Mouse (Mus musculus) gastrocnemius, adult 8-10 months (tissue): ENCODE measurements at regions not wholly inside any gene's neighbourhood (a gene's known extent, or its start where the extent isn't known, plus 50 kb on each side); places are given as distances from the start of the nearest gene placed in this dataset.
"Not testable (repeated sequence)": the region's sequence is repeated elsewhere in the genome, so short reads cannot be mapped to it uniquely, and the experiment has no call there.

ENCODE experiments used
- DNase-seq, 2 experiments: peaks; one replicate each; pipeline ENCODE4 v3.0.0; 2022; ENCODE audit warnings: low spot score in 2 of 2

- no peak for DNase-seq
Observed at GRCm38 (mm10) chr10:111354607-111355006, 56.1 kb downstream of the Bbs10 start.

GRCm38 (mm10) chr10:111358340-111358739 lies 59.9 kb downstream of the Bbs10 start:
- DNase-seq = not testable (repeated sequence)

GRCm38 (mm10) chr10:111361749-111362435 lies 63.4 kb downstream of the Bbs10 start:
- no peak for DNase-seq

DNA sequence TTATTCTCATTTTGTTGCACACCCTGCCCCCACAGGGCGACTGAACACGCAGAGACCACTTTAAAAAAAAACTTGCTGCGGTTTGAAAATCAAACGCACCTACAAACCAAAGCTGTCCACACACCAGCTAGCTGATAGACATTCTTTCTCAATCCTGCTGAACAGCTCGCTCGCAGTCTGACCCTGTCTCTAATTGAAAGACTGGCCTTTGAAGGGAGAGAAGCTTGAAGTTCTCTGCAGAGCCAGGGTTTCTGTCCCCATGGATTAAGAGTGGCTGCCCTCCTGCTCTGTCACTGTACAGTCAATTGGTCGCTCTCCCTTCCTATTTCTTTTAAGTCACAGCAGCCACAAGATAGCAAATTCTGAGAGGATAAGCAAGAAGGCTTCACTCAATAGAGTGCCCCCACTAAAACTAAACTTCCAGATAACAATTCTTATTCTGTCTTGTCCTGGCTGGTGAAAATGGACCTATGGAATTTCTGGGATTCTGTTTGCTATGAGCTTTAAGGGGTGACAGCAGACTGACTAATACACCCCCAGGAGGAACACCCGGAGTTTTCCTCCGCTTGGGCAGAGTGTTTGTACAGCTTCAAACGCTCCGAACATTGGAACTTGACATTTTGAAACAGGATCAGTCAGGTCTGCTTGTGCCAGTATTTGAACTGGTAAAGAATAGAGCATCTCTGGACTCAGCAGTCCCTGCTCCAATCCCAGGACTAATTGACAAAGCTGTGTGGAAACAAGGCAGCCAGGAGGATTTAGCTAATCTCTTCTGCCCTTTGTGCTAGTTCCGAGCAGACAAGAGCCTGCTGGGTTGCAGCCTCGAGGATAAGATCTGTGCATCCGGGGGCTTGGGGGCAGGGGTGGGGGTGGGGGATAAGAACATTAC lies 65.5 kb downstream of the Bbs10 start:
- no peak for DNase-seq

DNA sequence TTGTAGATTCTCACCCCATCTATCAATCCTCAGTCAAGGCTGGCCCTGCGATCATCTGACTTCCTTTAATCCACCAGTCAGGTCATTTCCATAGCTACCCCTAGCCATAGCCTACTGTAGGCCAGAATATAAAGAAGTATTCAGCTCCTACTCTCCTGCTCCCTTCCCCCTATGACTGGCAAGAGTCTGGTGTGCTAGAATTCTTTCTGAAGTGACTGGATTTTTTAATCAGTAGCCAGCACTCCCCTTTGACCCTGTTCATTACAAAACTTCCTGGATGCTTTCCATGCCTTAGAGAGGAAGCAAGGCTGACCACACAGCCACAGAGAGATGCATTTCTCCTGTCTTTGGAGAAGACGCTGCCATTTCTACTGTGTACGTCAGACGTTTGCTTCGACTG lies 66.5 kb downstream of the Bbs10 start:
- DNase-seq = no peak

DNA sequence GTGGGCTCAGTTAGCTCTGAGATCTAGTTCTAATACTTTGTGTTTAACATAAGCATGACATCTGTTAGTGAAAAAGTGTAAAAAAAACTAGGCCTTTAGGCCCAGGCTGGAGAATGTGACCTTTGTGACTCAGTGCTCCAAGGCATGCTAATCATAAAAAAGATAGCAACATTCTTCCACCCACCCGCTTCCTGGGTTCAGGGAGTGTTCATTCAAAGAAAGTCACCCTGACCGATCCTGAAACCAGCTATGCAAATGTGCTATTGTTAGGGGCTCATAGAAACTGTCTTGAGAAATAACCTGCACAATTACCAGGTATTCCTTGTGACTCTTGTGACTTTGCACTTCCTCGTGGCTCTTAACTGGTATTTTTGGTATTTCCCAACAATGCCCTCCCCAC lies 70.6 kb downstream of the Bbs10 start:
- not testable (repeated sequence) for DNase-seq

- DNase-seq = no peak
Observed at GRCm38 (mm10) chr10:111378047-111378618, 79.7 kb downstream of the Bbs10 start.

DNA sequence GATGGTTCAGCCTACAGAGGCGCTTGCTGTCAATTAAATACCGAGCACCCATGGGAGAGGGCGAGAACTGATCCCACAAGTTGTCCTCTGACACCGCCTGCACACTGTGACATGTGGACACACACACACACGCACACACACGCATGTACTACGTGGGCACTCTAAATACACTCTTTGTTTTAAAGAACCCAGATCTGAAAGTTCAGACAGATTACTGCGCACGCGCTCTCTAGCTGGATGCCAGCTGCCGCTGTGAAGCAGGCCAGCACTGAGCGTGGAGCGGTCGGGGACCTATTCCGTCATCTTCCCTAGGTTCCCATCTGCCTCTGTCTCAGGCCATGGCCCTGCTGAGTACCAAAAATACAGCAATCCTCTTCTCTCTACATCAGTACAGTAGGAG lies 83.2 kb downstream of the Bbs10 start:
- DNase-seq = no peak

GRCm38 (mm10) chr10:111382206-111382930 lies 83.9 kb downstream of the Bbs10 start:
- DNase-seq = no peak

DNA sequence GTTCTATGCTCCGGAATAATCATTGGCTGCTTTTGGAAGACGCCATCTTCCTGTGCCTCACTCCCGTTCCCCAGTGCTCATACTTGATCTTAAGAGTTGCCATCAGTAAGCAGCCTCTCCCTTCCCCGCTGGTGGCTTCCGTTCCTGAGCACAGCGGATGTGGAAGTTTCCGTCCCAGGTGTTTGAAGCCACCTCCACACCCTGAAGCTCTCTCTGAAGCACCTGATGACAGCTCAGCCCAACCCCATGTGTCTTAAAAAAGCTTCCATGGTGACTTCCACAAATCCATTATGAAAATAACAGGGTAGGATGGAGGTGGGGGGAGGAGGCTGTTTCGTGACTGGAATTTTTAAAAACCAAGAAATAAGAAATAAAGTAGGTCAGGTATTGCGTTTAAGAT lies 87.1 kb downstream of the Bbs10 start:
- DNase-seq = no peak

GRCm38 (mm10) chr10:111387869-111388538 lies 85.0 kb upstream of the Nap1l1 start:
- DNase-seq = no peak

- no peak for DNase-seq
Observed at GRCm38 (mm10) chr10:111388545-111389320, 84.3 kb upstream of the Nap1l1 start.

GRCm38 (mm10) chr10:111389890-111390289 lies 83.1 kb upstream of the Nap1l1 start:
- DNase-seq = peak; percentile 60 to 74

- no peak for DNase-seq
Observed at GRCm38 (mm10) chr10:111394421-111394820, 78.6 kb upstream of the Nap1l1 start.

DNA sequence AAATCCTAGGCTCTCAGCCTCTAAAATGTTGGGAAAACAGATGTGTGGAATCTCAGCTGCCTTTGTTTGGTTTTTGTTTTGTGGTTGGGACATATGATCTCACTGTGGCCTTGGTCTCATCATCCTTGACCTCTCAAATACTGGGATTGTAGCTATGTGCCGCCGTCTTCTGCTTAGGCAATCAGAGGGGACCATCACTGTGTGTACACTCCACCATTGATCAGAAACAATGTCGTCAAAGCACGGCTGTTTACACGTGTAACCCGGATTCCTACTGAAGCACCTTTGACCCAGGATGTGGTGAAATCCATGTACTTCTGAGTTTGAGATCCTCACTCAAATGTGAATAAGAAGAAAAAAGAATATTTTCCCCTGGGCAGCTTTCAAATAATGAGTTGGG lies 68.0 kb upstream of the Nap1l1 start:
- DNase-seq = no peak

DNA sequence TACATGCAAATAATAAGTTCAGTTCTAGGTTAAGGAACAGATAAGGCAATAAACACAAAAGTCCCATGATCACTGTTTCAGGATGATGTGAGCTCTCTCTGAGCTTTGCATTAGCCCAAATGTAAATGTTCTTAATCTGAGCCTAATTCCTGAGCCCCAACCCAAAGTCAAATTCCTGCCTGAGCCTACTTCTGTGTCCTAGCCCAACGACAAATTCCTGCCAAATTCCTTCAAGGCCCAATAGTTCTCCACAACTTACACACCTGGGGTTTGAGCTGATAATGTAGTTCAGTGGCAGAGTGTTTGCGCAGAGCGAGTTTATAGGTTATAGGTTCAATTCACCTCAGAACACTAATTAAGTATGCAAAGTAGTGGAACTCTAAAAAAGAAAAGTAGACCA lies 64.1 kb upstream of the Nap1l1 start:
- no peak for DNase-seq

- no peak for DNase-seq
Observed at GRCm38 (mm10) chr10:111409497-111409896, 63.5 kb upstream of the Nap1l1 start.

GRCm38 (mm10) chr10:111410121-111410520 lies 62.9 kb upstream of the Nap1l1 start:
- no peak for DNase-seq

GRCm38 (mm10) chr10:111411533-111411932 lies 61.5 kb upstream of the Nap1l1 start:
- no peak for DNase-seq

DNA sequence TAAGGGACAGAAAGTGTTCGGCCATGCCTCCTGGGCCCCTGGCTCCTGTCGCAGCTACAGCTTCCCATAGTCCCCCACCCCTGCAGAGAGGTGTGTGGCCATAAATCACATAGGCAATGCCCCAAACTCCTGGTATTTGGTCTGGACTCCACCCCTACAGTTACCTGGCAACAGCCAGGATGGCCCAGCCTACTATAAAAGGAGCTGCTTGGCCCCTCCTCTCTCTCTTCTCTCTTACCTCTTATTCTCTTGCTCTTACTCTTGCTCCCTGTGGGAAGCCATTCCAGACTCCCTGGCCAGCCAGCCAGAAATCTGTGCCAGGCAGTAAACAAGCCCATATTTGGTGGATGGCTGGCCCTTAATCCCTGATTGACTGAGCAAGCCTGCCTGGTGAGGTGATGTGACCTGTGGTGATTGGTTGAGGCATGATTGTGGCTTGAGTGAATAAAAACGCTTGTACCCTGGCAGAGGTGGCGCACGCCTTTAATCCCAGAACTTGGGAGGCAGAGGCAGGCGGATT lies 56.4 kb upstream of the Nap1l1 start:
- DNase-seq = no peak
